Mouse (Mus musculus) hindbrain, embryonic 11.5 days (tissue): ENCODE results near the gene Scn1a. TPM values are rescaled to one million over a fixed set of nuclear protein-coding genes. Genes with fewer than 3 reads are reported as not detected.
A peak's percentile ranks its signal among the peaks of the same experiment; 100 is the strongest.

Source experiments
- ATAC-seq: fragments of 200-750 bp; cut with Nextera tagmentation; 2 replicates; pipeline ENCODE4 v1.8.0; 2017; ENCODE audit warnings: mild to moderate bottlenecking, moderate TSS enrichment, moderate library complexity; ENCODE audit not compliant: low FRiP score
- DNase-seq: peaks from one replicate; pipeline ENCODE4 v3.0.0-alpha.2; 2015; ENCODE audit warnings: low spot score
- H3K27ac ChIP-seq: fragments of 300-500 bp; sonication (generic); 2 replicates; pipeline ENCODE4 v1.5.1; 2014; ENCODE audit warnings: mild to moderate bottlenecking, low read depth, low read length
- H3K27me3 ChIP-seq: fragments of 300-500 bp; sonication (generic); 2 replicates; pipeline ENCODE4 v1.6.1; 2014; ENCODE audit warnings: mild to moderate bottlenecking, low read length, moderate library complexity, mixed read lengths; ENCODE audit not compliant: control insufficient read depth, insufficient read depth
- H3K36me3 ChIP-seq: fragments of 300-500 bp; sonication (generic); 2 replicates; pipeline ENCODE4 v1.6.1; 2014; ENCODE audit warnings: mild to moderate bottlenecking, low read length, moderate library complexity, mixed read lengths; ENCODE audit not compliant: control insufficient read depth, insufficient read depth
- H3K4me1 ChIP-seq: fragments of 300-500 bp; sonication (generic); replicated peaks from 2 replicates; pipeline ENCODE4 v1.6.1; 2014; ENCODE audit warnings: low read length, mixed read lengths; ENCODE audit not compliant: control insufficient read depth, insufficient read depth
- H3K4me2 ChIP-seq: fragments of 300-500 bp; sonication (generic); replicated peaks from 2 replicates; pipeline ENCODE4 v1.6.1; 2014; ENCODE audit warnings: mild to moderate bottlenecking, low read depth, low read length
- H3K4me3 ChIP-seq: fragments of 300-500 bp; sonication (generic); 2 replicates; pipeline ENCODE4 v1.5.1; 2014; ENCODE audit warnings: low read depth, low read length
- H3K9ac ChIP-seq: fragments of 300-500 bp; sonication (generic); 2 replicates; pipeline ENCODE4 v1.6.1; 2014; ENCODE audit warnings: low read depth, low read length
- H3K9me3 ChIP-seq: fragments of 300-500 bp; sonication (generic); 2 replicates; pipeline ENCODE4 v1.6.1; 2016; ENCODE audit warnings: low read length; ENCODE audit not compliant: control insufficient read depth
- WGBS: fragments of 180-500 bp; shearing (Covaris S2); extraction: QIAGEN DNeasy Blood & Tissue Kit; methylation state at CpG from one replicate; pipeline ENCODE4 v1.1.7; 2014; 5-methylcytosine and 5-hydroxymethylcytosine counted together
- polyA plus RNA-seq: library from polyadenylated mRNA; unstranded; fragments of >200 nt; fragmentation: Nextera tagmentation; extraction: Ambion mirVana; gene quantifications from 2 replicates; pipeline ENCODE4 v1.2.1, GENCODE M21; 2014

Scn1a gene
- polyA plus RNA-seq, 1 experiment from 2014 or later: 2.3 TPM

DNA sequence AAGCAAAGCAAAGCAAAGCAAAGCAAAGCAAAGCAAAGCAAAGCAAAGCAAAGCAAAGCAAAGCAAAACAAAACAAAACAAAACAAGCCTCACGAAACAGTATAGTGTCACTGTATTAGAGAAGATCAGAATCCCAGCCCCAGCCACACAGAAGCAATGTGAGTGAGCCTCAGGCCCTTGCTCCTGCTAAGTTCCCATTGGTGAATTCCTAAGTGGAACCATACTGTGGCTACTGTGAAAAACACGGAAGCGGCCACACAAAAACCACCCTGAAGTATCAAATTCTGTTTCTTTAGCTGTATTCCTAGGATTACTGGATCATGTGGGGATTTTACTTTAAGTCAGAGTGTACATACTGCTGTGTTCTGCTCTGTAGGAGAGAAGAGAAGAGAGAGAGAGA is 4.4 kb downstream of the Scn1a start:
- ATAC-seq (no peak), DNase-seq (peak; percentile 9)
- no peak overlapping the region for H3K27ac ChIP-seq
- no peaks in the 10 kb centered on the region for H3K4me1 ChIP-seq
- no peaks in the 10 kb centered on the region for H3K36me3 ChIP-seq
- H3K9ac ChIP-seq: no peak overlapping the region
- H3K27me3 ChIP-seq: no peaks in the 10 kb centered on the region
- H3K9me3 ChIP-seq: no peaks in the 10 kb centered on the region
- 48% methylated on average over 3 of the region's 3 CpGs for WGBS
- H3K4me2 ChIP-seq: no peak overlapping the region
- no peak overlapping the region for H3K4me3 ChIP-seq

DNA sequence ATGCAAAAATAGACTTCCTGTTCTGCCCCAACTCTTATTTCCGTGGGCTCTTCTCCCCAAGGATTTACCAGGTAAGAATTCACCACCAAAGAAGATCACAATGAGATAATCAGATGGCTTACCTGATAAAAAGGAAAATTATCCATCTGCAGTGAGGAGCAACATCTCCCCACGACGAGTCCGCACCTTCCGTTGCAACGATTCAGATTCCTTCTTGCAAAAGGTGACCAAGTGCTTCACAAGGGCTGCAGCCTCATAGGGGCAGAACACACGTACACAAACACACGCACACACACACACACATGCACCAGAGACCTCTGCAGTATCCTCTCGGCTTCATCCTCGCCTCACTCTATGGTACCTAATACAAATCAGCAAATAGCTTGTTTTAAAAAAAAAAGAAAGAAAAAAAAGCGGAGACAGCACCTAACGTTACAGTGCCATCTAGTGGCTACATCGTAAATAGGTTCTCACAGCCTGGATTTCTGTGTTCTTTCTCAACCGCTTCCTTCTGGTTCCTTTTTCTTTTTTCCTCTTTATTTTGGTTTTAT is 30.8 kb downstream of the Scn1a start:
- Histone ChIP-seq H3K9ac (peak overlapping the region; percentile 29; the same call in 1 of the 2 replicates), H3K27me3 (no peaks in the 10 kb centered on the region), H3K27ac (no peak overlapping the region), H3K9me3 (no peaks in the 10 kb centered on the region), H3K4me1 (no peaks in the 10 kb centered on the region; the same call in 1 of the 2 replicates), H3K4me2 (peak overlapping the region; percentile 56), H3K4me3 (peak overlapping the region; percentile 44), H3K36me3 (no peaks in the 10 kb centered on the region)
- WGBS: 1% methylated on average over 14 of the region's 14 CpGs
- DNase-seq (peak; percentile 78), ATAC-seq (peak; percentile 85)

- Histone ChIP-seq H3K9me3 (no peaks in the 10 kb centered on the region), H3K36me3 (no peaks in the 10 kb centered on the region), H3K9ac (no peak overlapping the region), H3K4me2 (peak overlapping the region; percentile 56), H3K27ac (no peak overlapping the region), H3K4me1 (no peaks in the 10 kb centered on the region; the same call in 1 of the 2 replicates), H3K27me3 (no peaks in the 10 kb centered on the region), H3K4me3 (peak overlapping the region; percentile 44)
- peak; percentile 62 for ATAC-seq
- DNase-seq: peak; percentile 66
- 10% methylated on average over 12 of the region's 12 CpGs for WGBS
Measured at GRCm38 (mm10) chr2:66408899-66409739, 31.5 kb downstream of the Scn1a start.

- no peak overlapping the region for H3K27ac ChIP-seq
- WGBS: 29% methylated on average over 11 of the region's 11 CpGs
- H3K4me1 ChIP-seq: no peaks in the 10 kb centered on the region; the same call in 1 of the 2 replicates
- H3K36me3 ChIP-seq: no peaks in the 10 kb centered on the region
- H3K27me3 ChIP-seq: no peaks in the 10 kb centered on the region
- DNase-seq (peak; percentile 23), ATAC-seq (no peak)
- no peak overlapping the region for H3K4me3 ChIP-seq
- peak overlapping the region; percentile 56; the same call in 1 of the 2 replicates for H3K4me2 ChIP-seq
- H3K9me3 ChIP-seq: no peaks in the 10 kb centered on the region
- no peak overlapping the region for H3K9ac ChIP-seq
Measured at GRCm38 (mm10) chr2:66408456-66408855, 32.2 kb downstream of the Scn1a start.

GRCm38 (mm10) chr2:66392586-66392985 is 48.1 kb downstream of the Scn1a start:
- Histone ChIP-seq H3K4me1 (no peaks in the 10 kb centered on the region), H3K4me3 (no peak overlapping the region), H3K27me3 (no peaks in the 10 kb centered on the region), H3K27ac (no peak overlapping the region), H3K9ac (no peak overlapping the region), H3K36me3 (no peaks in the 10 kb centered on the region), H3K4me2 (no peak overlapping the region), H3K9me3 (no peaks in the 10 kb centered on the region)
- DNase-seq: no peak
- WGBS: 79% methylated on average over 5 of the region's 5 CpGs
- no peak for ATAC-seq

GRCm38 (mm10) chr2:66367957-66368356 is 72.7 kb downstream of the Scn1a start:
- Histone ChIP-seq H3K9me3 (no peaks in the 10 kb centered on the region), H3K4me3 (no peak overlapping the region), H3K27me3 (no peaks in the 10 kb centered on the region), H3K36me3 (no peaks in the 10 kb centered on the region), H3K4me1 (no peaks in the 10 kb centered on the region), H3K27ac (no peak overlapping the region), H3K4me2 (no peak overlapping the region), H3K9ac (no peak overlapping the region)
- WGBS: 52% methylated on average over 2 of the region's 2 CpGs
- DNase-seq (peak; percentile 40), ATAC-seq (peak; percentile 84)

- Histone ChIP-seq H3K4me1 (no peaks in the 10 kb centered on the region), H3K9me3 (no peaks in the 10 kb centered on the region), H3K4me3 (no peak overlapping the region), H3K9ac (no peak overlapping the region), H3K27ac (no peak overlapping the region), H3K27me3 (no peaks in the 10 kb centered on the region), H3K36me3 (no peaks in the 10 kb centered on the region), H3K4me2 (no peak overlapping the region)
- ATAC-seq: no peak
- WGBS: 90% methylated on average over 2 of the region's 2 CpGs
- DNase-seq: no peak
Measured at GRCm38 (mm10) chr2:66350590-66350989, 90.0 kb downstream of the Scn1a start.

- WGBS: 85% methylated on average over 1 of the region's 1 CpGs
Measured at GRCm38 (mm10) chr2:66346622-66347021, 94.0 kb downstream of the Scn1a start.

DNA sequence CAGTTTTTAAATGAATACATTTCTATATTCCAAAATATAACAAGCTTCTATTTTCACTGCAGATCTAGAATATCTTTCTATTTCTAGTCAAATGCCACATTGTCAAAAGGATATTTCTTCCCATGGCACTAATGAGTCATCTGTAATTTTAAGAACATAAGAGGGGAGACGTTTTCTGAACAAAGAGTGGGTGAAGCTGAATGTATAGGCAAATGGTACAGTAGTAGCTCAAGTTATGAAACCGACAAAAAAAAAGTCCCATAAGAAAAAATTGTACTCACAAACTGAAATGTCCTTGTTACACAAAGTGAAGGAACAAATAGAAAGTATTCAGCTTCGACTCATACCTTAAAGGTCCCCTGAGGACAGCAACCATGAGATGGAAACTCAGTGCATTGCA is 94.5 kb downstream of the Scn1a start:
- ATAC-seq (no peak), DNase-seq (no peak)
- Histone ChIP-seq H3K9me3 (no peaks in the 10 kb centered on the region), H3K9ac (no peak overlapping the region), H3K4me3 (no peak overlapping the region), H3K27me3 (no peaks in the 10 kb centered on the region), H3K4me1 (no peaks in the 10 kb centered on the region), H3K4me2 (no peak overlapping the region), H3K27ac (no peak overlapping the region), H3K36me3 (no peaks in the 10 kb centered on the region)
- 84% methylated on average over 3 of the region's 3 CpGs for WGBS

More at GRCm38 (mm10) chr2:66346622-66347021, 94.0 kb downstream of the Scn1a start:
- DNase-seq: no peak
- Histone ChIP-seq H3K9ac (no peak overlapping the region), H3K36me3 (no peaks in the 10 kb centered on the region), H3K9me3 (no peaks in the 10 kb centered on the region), H3K4me2 (no peak overlapping the region), H3K4me1 (no peaks in the 10 kb centered on the region), H3K4me3 (no peak overlapping the region), H3K27ac (no peak overlapping the region), H3K27me3 (no peaks in the 10 kb centered on the region)
- no peak for ATAC-seq
